ENCODE assay signal across 10 mouse cellular contexts in genomic region chr7:142370937-142371336, GRCm38 (mm10). TPM values are rescaled to one million over a fixed set of nuclear protein-coding genes. Genes with fewer than 3 reads are reported as not detected.
A peak's percentile ranks its signal among the peaks of the same experiment; 100 is the strongest.
DNase-seq lines count a peak whose midpoint lies in the region; ATAC-seq lines count a peak whose summit lies in the region.
"Had no signal": no experiment of that assay in that cellular context is flagged by ENCODE, and none has a peak within 500 bp of the region (broad histone marks: within the 10 kb centered on the region; RNA-seq: fewer than 3 reads in every experiment).

No protein-coding gene starts in this region.

- DNase-seq in heart, adult 11 months = peak; percentile 90
- DNase-seq in heart, postnatal 36 days = no peak
- peak; percentile 3 for DNase-seq in liver
- DNase-seq in liver, embryonic 11.5 days (ENCODE audit: low spot score) = no peak
- DNase-seq in liver, embryonic 13.5 days = no peak
- no peak for DNase-seq in c-Kit-positive CD71-positive TER-119-positive erythroid progenitor cells, embryonic 14.5 days (ENCODE audit: low spot score)
- no peak for DNase-seq in thymus, postnatal 25 days

- no peak overlapping the region for H3K27ac ChIP-seq in liver, embryonic 11.5 days (ENCODE audit: low read depth, low read length)
- no peak overlapping the region for H3K27ac ChIP-seq in embryonic facial prominence, embryonic 13.5 days
- no peak overlapping the region for H3K27ac ChIP-seq in liver, embryonic 13.5 days

- ATAC-seq in liver, embryonic 11.5 days (replicated peaks; ENCODE audit: low FRiP score) = no peak
- ATAC-seq in embryonic facial prominence, embryonic 13.5 days (ENCODE audit: insufficient number of reproducible peaks, insufficient read depth, low FRiP score, low TSS enrichment, low read depth) = no peak
- ATAC-seq in liver, embryonic 13.5 days (ENCODE audit: low read depth) = no peak

- peaks cover 9% of the 10 kb centered on the region for H3K4me1 ChIP-seq in liver, embryonic 11.5 days (replicated peaks; ENCODE audit: control insufficient read depth, insufficient read depth, low read length)
- peaks cover 29% of the 10 kb centered on the region for H3K4me1 ChIP-seq in embryonic facial prominence, embryonic 13.5 days
- H3K4me1 ChIP-seq in liver, embryonic 13.5 days (replicated peaks) = peaks cover 44% of the 10 kb centered on the region

- peaks cover 1% of the 10 kb centered on the region; the same call in 1 of the 2 replicates for H3K36me3 ChIP-seq in liver, embryonic 11.5 days (ENCODE audit: control insufficient read depth, insufficient read depth, low read length)
- H3K36me3 ChIP-seq in embryonic facial prominence, embryonic 13.5 days = peaks cover 7% of the 10 kb centered on the region
- H3K36me3 ChIP-seq in liver, embryonic 13.5 days = peaks cover 19% of the 10 kb centered on the region

- H3K4me3 ChIP-seq in liver, embryonic 11.5 days (ENCODE audit: low read depth, low read length) = no peak overlapping the region
- peak overlapping the region; percentile 49; the same call in 1 of the 2 replicates for H3K4me3 ChIP-seq in embryonic facial prominence, embryonic 13.5 days
- H3K4me3 ChIP-seq in liver, embryonic 13.5 days (replicated peaks) = peak overlapping the region; percentile 50; the same call in 1 of the 2 replicates

- intact Hi-C loops in heart, postnatal 36 days (cut with DNase I) = loop anchor here (2.0 kb wide), 1 partner anchor 32 kb away; no protein-coding TSS in a partner anchor

- no peak overlapping the region; the same call in 1 of the 2 replicates for H3K4me2 ChIP-seq in liver, embryonic 11.5 days
- 0 out of 2 replicates have a peak overlapping the region, but pooled peaks have one; percentile 84 for H3K4me2 ChIP-seq in embryonic facial prominence, embryonic 13.5 days
- peak overlapping the region; percentile 62 for H3K4me2 ChIP-seq in liver, embryonic 13.5 days

- H3K27me3 ChIP-seq in liver, embryonic 11.5 days (replicated peaks; ENCODE audit: control insufficient read depth, insufficient read depth, low read length) = peaks cover 40% of the 10 kb centered on the region
- peaks cover 53% of the 10 kb centered on the region for H3K27me3 ChIP-seq in embryonic facial prominence, embryonic 13.5 days
- H3K27me3 ChIP-seq in liver, embryonic 13.5 days = peaks cover 67% of the 10 kb centered on the region

- 76% methylated on average over 18 of the region's 18 CpGs for WGBS in liver, embryonic 11.5 days
- 77% methylated on average over 18 of the region's 18 CpGs for WGBS in embryonic facial prominence, embryonic 13.5 days
- 78% methylated on average over 18 of the region's 18 CpGs for WGBS in liver, embryonic 13.5 days (ENCODE audit: insufficient replicate concordance)

- no peaks in the 10 kb centered on the region for H3K9me3 ChIP-seq in liver, embryonic 11.5 days (ENCODE audit: control insufficient read depth, low read length)
- no peaks in the 10 kb centered on the region for H3K9me3 ChIP-seq in embryonic facial prominence, embryonic 13.5 days
- H3K9me3 ChIP-seq in liver, embryonic 13.5 days (replicated peaks) = no peaks in the 10 kb centered on the region

- no peak overlapping the region for H3K9ac ChIP-seq in liver, embryonic 11.5 days (ENCODE audit: low read depth, low read length)
- H3K9ac ChIP-seq in embryonic facial prominence, embryonic 13.5 days = no peak overlapping the region
- no peak overlapping the region for H3K9ac ChIP-seq in liver, embryonic 13.5 days

RNA-seq across cellular contexts. Expression of gene Ifitm10, which starts 2.6 kb away (rescaled TPM):
- 1 to 10 TPM; 1.8 to 2.0 TPM for total RNA-seq in heart, postnatal 36 days (2021)
- 1.8 and 2.4 TPM in 2 replicates for polyA plus RNA-seq in liver, embryonic 11.5 days (2014; fragmentation: Nextera tagmentation; extraction: Ambion mirVana)
- polyA plus RNA-seq in embryonic facial prominence, embryonic 13.5 days (2015; fragmentation: Nextera tagmentation; extraction: Ambion mirVana) = 2.5 and 3.3 TPM in 2 replicates
- 1.5 and 1.8 TPM in 2 replicates for polyA plus RNA-seq in liver, embryonic 13.5 days (2015; fragmentation: Nextera tagmentation; extraction: Ambion mirVana)
- total RNA-seq: CH12.LX had no signal
- polyA plus RNA-seq: testis, adult 2 months had no signal

RNA-seq across cellular contexts. Expression of gene Gm49369, which starts 11.5 kb away (rescaled TPM):
- total RNA-seq in heart, postnatal 36 days (2021) = 1 to 10 TPM in 1 of 2 experiments, under 1 TPM in 1; 0.72 to 8.2 TPM
- not detected in 2 replicates for polyA plus RNA-seq in liver, embryonic 11.5 days (2014; fragmentation: Nextera tagmentation; extraction: Ambion mirVana)
- polyA plus RNA-seq in embryonic facial prominence, embryonic 13.5 days (2015; fragmentation: Nextera tagmentation; extraction: Ambion mirVana) = not detected in 2 replicates
- 0.61 TPM in 1 of 2 replicates, not detected in the other for polyA plus RNA-seq in liver, embryonic 13.5 days (2015; fragmentation: Nextera tagmentation; extraction: Ambion mirVana)
- polyA plus RNA-seq: testis, adult 2 months had no signal

RNA-seq across cellular contexts. Expression of gene Ctsd, which starts 16.9 kb away (rescaled TPM):
- total RNA-seq in heart, postnatal 36 days (2021) = 100 to 1,000 TPM; 830 to 843 TPM
- polyA plus RNA-seq in liver, embryonic 11.5 days (2014; fragmentation: Nextera tagmentation; extraction: Ambion mirVana) = 316 and 340 TPM in 2 replicates
- polyA plus RNA-seq in embryonic facial prominence, embryonic 13.5 days (2015; fragmentation: Nextera tagmentation; extraction: Ambion mirVana) = 210 and 222 TPM in 2 replicates
- polyA plus RNA-seq in liver, embryonic 13.5 days (2015; fragmentation: Nextera tagmentation; extraction: Ambion mirVana) = 297 and 306 TPM in 2 replicates

Comparison
In these comparisons a context has a peak if more than half of its experiments do, and no peak if none do; other contexts are left out.
1. DNase-seq: peak in heart, adult 11 months (single experiment) and liver (single experiment); none in heart, postnatal 36 days (0 of 2), liver, embryonic 11.5 days (single experiment), liver, embryonic 13.5 days (single experiment), c-Kit-positive CD71-positive TER-119-positive erythroid progenitor cells, embryonic 14.5 days (single experiment) and thymus, postnatal 25 days (single experiment).